Mouse (Mus musculus): ENCODE data around the gene Cd37.

The Cd37 gene

DNA sequence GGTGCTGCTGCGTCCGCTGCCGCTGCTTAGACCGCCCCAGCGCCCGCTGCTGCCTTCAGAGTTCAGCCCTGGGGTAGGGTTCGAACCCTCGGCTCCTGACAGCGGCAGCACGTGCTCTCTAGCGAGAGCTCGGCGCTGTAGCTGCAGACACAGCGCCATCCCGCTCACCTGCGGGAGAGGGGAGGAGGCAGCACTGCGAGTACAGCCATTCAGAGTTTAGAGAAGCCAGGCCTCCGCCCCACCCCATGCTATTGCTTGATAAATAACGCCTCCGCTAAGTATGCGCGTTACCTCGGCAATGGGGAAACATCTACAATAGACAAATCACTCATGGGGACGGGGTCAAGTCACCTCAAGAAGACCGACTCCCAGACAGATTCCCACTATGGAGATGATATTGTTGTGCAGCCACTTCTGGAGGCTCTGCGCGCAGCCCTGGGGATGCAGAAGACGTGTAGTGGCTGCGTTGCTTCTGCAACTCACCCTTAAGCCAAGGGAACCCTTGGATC, 4.5 kb downstream of the Cd37 start:
- no peak for DNase-seq

DNA sequence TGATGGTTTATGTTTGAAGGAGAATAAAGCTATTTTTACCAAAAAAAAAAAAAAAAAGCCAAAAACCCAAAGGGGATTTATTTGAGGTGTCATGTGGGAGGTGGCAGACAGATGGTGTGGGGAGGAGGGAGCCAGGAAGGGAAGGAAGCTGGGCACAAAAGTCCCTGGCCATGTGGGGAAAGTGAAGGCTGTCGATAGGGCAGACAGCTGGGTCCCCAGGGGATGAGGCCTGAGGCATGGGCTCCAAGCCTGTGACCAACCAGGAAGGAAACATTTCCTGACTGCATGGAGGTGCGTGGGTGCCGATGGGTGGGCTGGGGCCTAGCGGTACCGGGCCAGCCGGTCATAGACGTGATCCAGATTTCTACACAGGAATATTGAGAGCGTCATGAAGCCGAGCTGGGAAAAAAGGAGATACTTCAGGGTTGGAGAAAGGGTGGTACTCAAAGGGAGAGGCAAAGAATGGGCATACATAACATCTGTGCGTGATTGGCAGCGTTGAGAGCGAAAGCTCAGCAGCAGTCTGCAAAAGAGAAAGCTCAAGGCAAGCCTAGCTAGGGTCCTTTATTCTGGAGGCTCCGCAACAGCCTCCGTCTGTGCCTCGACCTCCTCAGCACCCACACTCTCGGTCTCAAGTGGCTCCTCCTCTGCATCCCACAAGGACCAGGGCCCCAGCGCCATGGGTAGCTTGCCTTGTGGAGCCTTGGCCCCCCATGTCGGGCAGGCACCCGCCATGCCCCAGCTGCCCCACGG, 5.2 kb downstream of the Cd37 start:
- peak in 1 of 2 experiments; percentile 39 for DNase-seq

DNA sequence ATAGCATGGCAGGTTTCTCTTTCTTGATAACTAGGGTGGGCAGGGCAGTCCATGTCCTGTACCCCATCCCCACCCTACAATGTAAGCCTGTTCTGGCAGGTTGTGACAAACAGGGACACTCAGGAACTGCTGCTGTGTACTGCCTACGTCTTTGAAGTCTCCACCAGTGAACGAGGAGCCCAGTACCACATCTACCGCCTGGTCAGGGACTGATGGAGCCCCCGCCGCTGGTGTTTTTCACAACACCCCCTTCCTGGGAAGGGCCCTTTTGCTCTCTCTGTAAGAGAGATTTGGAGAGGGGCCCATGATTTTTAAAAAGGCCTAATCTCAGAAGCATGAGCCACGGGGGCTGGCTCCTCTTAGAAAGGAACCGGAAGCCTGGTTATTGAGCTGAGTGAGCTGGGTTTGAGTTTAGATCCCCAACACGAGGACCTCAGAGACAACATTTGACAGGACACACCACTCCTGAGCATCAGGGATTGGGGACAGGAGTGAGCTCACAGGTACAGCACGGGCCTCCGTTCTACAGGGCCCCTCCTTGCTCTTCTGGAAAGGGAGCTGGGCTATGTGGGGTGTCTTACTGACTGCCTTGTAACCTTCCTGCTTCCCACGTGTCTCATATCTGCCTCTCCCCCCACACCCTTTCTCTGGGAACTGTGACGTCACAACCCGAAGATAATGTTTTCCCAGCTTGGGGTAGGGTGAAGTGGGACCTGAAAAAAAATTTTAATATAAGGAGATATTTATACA, 6.0 kb downstream of the Cd37 start:
- no peak for DNase-seq

DNA sequence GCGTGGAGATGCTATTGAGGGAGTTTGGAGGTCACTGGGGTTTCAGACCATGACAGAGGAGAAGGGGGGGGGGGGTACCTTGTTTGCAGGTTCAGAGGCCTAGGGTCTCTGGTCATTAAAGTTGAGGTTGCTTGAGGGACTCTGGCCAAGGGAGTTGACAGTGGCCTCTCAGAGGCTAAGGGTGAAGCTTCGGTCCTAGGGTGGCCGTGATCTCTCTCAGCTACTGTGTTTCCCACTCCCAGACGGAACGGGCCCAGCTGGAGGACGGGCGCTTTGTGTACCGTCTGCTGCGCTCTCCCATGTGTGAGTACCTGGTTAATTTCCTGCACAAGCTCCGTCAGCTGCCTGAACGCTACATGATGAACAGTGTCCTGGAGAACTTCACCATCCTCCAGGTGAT, 7.0 kb downstream of the Cd37 start:
- DNase-seq, result no peak

DNA sequence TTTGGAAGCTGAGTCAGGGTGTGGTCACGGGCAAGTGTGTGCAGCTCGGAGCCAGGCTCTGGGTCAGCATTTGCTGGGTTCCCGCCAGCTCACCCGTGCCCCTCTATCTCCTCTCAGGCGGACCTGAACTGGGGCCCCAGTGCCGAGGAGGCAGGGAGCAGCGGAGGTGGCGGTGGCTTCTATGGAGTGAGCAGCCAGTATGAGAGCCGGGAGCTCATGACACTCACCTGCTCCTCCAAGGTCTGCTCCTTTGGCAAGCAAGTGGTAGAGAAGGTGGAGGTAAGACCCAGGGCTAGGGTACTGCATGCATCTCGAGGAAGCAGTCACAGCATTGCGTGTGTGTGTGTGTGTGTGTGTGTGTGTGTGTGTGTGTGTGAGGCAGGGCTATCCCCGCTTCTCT, 7.7 kb downstream of the Cd37 start:
- DNase-seq, result no peak

DNA sequence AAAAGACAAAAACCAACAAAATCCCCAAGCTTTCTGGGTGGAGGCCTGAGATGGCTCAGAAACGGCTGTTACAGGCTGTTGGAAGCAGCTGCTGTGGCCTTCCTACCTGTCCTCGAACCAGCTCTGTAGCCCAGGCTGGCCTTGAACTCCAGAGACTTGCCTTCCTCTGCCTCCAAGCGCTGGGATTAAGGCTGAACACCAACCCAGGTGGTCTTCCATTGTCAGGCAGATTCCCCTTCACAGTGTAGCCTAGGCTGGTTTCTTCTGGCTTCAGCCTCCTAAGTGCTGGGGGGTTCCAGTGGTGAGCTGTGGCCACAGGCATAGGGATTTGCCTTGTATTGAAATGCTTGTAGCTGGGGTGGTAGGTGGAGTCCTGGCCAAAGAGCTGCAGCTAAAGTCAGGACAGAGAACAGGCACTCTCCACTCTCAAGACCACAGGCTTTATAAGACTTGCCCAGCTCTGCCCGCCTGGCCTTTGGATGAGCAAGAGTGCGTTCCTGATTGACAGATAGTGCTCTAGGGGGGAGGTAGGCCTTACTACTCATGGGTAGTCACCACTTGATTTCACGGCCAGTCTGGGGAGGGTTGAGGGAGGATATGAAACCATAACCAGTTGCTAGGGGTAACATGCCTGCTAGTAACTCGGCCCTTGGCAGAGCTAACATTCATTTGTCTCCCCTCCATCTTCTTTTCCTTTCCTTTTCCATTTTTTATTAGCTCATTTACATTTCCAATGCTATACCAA, 9.3 kb downstream of the Cd37 start:
- no peak for DNase-seq

DNA sequence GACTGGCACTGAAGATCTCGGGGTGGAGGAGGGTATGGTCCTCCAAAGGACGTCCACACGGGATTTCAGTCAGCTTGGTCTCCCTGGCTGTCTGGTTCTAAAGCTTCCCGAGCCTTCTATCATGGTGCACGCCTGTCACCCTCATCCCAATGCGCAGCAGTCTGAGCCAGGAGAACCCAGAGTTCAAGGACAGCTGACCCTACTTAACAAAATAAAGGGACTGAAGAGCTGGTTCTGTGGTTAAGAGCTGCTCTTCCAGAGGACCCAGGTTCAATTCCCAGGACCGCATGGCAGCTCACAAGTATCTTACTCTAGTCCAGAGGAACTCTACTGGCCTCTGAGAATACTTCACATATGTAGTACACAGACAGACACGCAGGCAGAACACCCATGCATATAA, 9.9 kb downstream of the Cd37 start:
- DNase-seq, result no peak

DNA sequence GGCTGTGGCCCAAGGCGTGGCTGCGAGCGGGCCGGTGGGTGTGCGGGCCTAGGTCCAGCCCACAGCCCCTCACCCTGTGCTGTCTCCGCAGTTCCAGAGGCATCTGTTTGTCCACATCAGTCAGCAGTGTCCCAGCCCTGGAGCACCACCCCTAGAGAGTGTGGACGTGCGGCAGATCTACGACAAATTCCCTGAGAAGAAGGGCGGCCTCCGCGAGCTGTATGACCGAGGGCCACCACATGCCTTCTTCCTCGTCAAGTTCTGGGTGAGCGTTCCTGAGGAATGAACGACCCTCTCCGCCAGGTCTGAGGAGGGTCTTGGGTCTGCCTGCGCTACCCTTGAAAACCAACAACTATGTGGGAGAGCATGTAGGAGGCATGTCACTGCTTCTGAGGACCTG, 10.4 kb downstream of the Cd37 start:
- no peak for DNase-seq

DNA sequence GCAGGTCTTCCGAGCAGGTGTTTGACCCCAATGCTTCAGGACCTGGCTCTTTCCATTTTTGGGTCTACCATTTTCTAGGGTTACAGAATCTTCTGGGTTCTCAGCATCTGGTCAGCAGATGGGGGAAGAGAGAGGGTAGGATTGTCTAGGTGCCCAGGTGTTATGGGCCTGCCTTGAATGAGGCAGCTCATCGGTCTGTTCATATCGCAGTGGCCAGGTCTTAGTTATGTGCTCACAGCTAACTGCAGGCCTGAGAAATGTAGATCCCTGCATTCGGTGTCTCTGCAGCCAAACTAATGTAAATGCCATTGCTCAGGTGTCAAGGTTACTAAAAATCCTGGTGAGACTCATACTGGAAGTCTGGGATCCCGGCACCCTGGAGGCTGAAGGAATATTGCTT, 12.5 kb downstream of the Cd37 start:
- no peak for DNase-seq

DNA sequence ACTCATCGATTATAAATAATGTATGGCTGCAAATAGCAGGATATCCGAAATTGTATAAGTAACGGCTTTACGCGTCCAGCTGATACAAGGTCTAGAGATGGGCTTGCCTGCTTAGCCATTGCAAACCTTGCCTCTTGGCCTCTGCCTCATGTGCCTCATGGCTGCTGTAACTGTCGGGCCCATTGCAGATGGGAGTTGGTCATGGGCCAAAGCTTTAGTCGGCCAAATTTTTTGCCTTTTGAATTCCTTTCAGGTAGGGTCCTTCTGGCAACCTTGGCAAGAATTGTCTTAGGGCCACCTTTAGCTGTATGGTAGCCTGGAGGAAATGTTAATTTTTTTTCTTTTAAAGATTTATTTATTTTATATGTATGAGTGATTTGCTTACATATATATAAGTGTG, 14.1 kb downstream of the Cd37 start:
- no peak for DNase-seq

DNA sequence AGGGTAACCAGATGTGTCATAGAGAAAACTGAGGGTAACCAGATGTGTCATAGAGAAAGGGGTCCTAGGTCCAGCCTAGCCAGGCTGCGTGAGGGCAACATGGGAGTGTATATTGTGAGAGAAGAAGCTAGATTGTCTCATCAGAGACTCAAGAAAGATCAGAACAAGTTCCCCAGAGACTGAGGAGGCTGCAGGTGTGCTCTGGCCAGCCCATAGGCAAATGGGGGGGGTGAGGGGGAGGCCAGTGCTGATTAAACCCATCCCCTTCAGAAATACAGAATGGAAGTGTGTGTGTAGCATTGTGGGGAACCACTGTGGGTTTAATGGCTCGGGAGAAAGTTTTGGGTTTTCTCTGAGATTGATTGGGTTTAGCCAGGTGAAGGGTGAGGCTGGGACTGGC, 17.2 kb downstream of the Cd37 start:
- no peak for DNase-seq

DNA sequence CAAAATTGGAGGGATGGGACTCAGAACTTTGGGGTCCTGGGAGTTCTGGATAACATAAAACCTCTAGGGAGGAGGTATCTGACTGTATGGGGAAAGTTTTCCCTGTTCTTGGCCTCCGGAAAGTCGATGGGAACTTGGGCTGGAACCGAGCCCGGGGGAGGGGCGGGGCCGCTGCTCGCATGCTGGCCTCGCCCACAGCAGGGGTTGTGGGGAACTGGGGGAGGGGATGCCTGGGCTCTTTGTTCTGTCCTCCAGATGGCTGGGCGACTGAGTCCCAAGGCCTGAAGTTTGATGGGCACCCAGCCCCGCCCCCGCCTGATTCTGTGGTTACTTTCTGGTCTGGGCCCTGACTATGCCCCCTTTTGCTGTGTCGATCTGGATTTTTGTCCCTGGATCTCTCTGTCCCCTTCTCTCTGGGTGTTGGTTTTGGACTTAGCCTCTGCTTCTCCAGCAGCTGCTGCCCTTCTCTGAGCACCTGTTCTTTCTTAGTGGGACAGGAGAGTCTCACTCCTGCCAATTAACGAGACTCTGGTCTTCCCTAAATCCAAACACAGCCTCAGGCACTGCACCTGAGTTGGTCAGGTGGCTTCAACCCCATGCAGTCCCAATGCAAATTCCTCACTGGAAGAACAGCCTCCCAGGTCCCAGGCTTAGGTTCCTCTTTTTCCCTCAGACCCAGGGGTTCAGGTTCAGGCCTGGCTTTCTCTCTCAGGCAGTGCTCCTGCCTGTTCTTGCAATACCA, 22.3 kb downstream of the Cd37 start:
- no peak for DNase-seq

DNA sequence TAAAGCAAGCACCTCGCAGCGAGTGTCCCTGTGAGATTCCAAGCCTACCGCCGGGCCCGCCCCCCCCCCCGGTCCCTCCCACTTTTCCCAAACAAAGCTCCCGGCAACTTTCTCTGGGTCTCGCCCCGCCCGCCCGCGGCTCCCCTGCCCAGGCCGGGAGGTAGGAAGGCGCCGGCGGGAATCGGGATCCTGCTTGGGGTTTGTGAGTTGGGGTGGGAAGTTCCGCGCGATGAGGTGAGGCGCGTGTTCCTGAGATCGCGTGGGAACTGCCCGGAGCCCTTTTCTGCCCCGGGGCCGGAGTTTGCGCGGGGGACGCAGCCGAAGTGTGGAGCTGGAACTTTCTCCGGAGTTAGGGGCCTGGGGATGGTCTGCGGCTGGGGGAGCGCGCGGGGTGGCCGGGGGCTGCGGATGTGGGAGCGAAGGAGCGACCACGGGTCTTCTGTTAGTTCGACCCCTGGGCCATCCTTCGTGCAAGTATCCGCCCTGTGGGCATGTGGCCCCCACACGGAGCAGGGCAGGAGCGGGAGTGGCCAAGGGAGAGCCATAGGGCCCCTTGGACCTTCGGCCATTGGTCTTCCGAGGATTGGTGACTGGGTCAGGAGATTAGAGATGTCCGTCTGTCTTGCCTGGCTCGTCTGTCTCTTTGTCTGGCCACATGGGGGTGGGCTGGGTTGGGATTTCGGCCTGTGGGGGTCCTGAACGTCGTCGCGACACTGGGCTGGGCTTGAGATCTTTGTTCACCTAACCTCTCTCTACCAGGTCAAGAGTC, 23.1 kb downstream of the Cd37 start, which contains the start of gene Tead2:
Gene Tead2, plus strand, starts transcription at position 81 of the 769 bp plus-strand sequence.
- DNase-seq, result no peak

DNA sequence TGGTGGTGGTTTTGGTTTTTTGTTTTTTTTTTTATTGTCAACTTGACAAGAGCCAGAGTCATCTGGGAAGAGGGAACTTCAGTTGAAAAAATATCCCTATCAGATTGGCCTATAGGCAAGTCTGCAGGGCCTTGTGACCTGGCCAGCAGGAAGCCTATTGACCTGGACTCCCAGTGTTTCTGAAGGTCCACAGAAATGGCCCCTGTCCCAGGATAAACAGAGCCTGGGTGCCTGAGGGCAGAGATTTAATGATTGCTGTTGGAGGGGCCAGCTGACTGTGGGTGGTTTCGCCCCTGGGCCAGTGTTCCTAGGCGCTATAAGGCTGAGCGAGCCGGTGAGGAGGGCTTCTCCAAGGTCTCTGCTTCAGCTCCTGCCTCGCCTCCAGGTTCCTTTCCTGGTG, 25.2 kb downstream of the Cd37 start:
- no peak for DNase-seq

DNA sequence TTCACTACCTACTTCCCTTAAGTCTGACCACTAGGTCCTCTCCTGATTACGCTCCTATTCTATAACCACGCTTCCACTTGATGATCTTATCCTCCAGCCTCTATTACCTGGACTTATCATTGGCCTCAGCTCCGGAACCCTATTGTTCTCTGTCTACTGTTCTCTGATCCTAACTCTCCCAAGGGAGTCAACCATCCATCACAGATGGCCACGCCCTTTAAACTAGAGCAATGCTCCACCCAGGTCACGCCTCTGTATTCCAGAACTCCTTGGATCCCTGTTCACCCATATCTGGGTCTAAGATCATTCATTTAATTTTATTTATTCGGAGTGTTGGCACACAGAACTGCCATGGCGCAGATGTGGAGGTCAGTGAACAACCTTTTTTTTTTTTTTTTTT, 26.6 kb downstream of the Cd37 start:
- no peak for DNase-seq

DNA sequence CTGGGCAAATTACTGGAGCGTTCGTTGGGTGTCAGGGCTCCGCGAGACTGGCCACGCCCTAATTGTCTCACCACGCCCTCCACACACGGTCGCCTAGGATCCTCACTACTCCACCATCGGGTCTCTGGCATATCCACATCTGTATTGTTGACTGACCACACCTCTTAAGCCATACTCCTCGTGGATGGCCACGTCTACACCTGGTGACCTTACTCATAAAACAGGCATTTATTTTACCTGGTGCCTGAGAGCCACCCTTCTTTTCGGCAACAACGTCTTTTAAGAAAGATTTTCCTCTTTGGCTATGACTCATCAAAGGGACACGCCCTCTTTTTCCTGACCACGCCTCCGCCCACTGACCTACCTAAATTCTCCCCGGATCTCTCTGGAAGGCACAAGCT, 27.1 kb downstream of the Cd37 start, which contains the start of gene Dkkl1:
Gene Dkkl1, minus strand, starts transcription at position 297 of the 401 bp plus-strand sequence.
- no peak for DNase-seq

DNA sequence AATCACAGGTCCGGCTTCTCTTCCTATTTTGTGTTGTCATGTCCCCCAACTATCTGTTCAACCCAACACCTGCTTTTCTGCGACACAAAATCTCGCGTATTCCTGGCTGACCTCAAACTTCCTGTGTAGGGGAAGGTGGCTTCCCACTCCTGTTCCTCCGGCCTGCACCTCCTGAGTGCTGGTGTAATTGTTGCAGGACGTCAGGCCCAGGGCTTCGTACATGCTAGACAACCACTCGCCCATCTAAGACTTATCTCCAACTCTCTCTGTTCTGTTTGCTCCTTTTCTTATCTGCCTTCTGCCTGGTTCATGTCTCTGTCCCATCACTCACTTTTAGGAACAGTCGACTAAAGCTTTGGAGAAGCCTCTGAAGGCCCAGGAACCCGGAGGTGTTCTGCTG, 27.8 kb downstream of the Cd37 start:
- no peak for DNase-seq

DNA sequence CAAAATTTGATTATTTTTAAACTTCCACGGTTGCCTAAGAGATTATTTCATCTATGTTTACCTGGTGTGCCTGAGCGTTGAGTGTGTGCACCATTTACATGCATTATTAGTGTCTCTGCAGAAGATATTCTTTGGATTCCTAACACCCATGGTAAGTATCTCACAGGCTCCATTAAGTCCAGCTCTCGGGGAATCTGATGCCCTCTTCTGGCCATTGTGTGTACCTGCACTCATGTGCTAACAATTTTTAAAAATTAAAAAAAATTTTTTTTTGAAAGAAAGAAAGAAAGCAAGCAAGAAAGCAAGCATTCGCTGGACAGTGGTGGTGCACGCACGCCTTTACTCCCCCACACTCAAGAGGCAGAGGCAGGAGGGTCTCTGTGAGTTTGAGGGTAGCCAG, 30.7 kb downstream of the Cd37 start:
- no peak for DNase-seq

DNA sequence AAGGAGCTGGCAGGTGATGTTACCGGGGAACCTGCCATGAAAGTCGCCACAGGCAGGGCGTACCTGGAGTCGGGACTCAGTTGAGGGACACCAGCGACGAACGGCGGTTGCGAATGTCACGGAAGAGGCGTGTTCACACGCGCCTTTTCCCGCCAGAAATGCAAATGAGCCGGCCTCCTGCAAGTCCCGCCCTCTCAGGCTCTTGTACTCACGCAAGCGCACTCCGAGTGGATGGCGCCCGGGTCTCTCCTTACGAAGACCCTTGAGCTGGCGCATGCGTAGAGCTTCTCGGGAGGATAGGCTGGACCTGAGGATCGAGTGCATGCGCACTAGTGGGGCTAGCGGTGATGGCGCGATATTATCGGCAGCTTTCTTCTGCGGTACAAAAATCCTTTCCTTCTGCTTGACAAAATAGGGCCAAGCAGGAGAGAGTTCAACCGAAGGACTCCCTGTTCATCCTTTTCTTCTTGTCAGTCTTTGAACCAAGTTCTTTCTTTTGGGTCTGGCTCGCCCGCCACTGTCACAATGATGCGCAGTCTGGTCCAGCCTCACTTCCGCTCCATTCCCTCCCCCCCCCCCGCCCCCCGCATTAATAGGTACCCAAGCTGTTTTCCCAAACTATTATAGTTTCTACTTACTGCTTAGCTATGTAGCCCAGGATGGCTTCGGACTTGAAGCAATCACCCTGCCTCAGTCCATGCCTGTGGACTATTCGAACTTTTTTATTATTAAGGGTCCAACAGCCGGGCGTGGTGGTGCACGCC, 34.4 kb downstream of the Cd37 start, which contains the start of gene Ccdc155:
Gene Ccdc155, minus strand, starts transcription at position 513 of the 764 bp plus-strand sequence.
- DNase-seq, result peak; percentile 94 to 95

DNA sequence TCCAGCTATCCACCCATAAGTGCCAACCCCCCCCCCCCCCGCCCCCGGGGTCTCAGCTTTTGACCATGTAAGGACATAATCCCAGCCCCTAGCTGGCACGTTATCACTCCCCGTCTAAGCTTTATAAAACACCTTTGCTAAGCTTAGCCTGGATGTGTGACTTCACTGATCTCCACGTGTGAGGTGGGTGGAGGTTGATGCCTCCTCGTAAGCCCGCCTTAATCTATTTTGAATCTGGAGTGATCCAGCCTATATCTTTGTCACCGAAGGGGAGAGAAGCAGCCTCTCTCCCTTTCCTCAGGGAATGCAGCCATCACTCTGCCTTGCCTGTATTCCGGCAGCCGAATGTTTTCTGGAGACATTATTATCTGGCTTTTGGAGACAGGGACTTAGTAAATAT, 36.3 kb downstream of the Cd37 start:
- DNase-seq, result no peak

DNA sequence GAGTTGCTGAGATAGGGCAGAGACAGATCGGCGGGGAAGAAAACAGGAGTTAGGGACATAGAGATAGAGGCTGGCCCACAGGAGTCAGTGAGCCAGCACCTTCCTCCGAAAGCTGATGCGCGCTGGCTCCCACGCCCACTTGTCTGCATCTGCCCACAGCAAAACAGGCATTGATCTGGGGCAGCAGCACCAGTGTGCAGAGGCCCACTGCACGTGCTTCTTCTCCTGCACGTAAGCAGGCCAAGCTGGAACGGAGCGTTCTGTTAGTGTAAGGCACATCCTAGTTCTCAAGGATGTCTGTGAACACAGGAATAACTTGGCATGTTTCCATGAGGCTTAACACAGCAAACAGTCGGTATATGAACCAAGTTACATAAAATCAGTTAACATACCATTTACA, 40.0 kb downstream of the Cd37 start:
- DNase-seq, result no peak

All from cerebellum, postnatal 36 days (tissue).